Mouse (Mus musculus) embryonic facial prominence, embryonic 12.5 days (tissue): ENCODE results near the gene Fbxl2. TPM values are rescaled to one million over a fixed set of nuclear protein-coding genes. Genes with fewer than 3 reads are reported as not detected.
"Not testable (repeated sequence)": the region's sequence is repeated elsewhere in the genome, so short reads cannot be mapped to it uniquely, and the experiment has no call there.

Experiments used
- ATAC-seq: fragments of 200-750 bp; cut with Nextera tagmentation; 2 replicates; pipeline ENCODE4 v1.8.0; 2017; ENCODE audit not compliant: insufficient number of reproducible peaks, insufficient read depth, low FRiP score, low TSS enrichment
- H3K27ac ChIP-seq: fragments of 300-500 bp; sonication (generic); 2 replicates; pipeline ENCODE4 v1.5.1; 2016; ENCODE audit warnings: mild to moderate bottlenecking
- H3K27me3 ChIP-seq: fragments of 300-500 bp; sonication (generic); 2 replicates; pipeline ENCODE4 v1.6.1; 2016; ENCODE audit warnings: mild to moderate bottlenecking, moderate library complexity
- H3K36me3 ChIP-seq: fragments of 300-500 bp; sonication (generic); 2 replicates; pipeline ENCODE4 v1.6.1; 2016; ENCODE audit warnings: mild to moderate bottlenecking
- H3K4me1 ChIP-seq: fragments of 300-500 bp; sonication (generic); 2 replicates; pipeline ENCODE4 v1.6.1; 2016
- H3K4me2 ChIP-seq: fragments of 300-500 bp; sonication (generic); replicated peaks from 2 replicates; pipeline ENCODE4 v1.6.1; 2016; ENCODE audit warnings: mild to moderate bottlenecking, moderate library complexity
- H3K4me3 ChIP-seq: fragments of 300-500 bp; sonication (generic); 2 replicates; pipeline ENCODE4 v1.5.1; 2016; ENCODE audit warnings: mild to moderate bottlenecking
- H3K9ac ChIP-seq: fragments of 300-500 bp; sonication (generic); 2 replicates; pipeline ENCODE4 v1.6.1; 2016; ENCODE audit warnings: mild to moderate bottlenecking, moderate library complexity
- H3K9me3 ChIP-seq: fragments of 300-500 bp; sonication (generic); 2 replicates; pipeline ENCODE4 v1.6.1; 2016; ENCODE audit warnings: mild to moderate bottlenecking, moderate library complexity
- WGBS: fragments of 180-500 bp; shearing (Covaris S2); methylation state at CpG from one replicate; pipeline ENCODE4 v1.1.7; 2016; 5-methylcytosine and 5-hydroxymethylcytosine counted together
- polyA plus RNA-seq: library from polyadenylated mRNA; unstranded; fragments of >200 nt; fragmentation: Nextera tagmentation; extraction: Ambion mirVana; gene quantifications from 2 replicates; pipeline ENCODE4 v1.2.1, GENCODE M21; 2016

The Fbxl2 gene
- polyA plus RNA-seq = 8.3 and 8.6 TPM in 2 replicates

DNA sequence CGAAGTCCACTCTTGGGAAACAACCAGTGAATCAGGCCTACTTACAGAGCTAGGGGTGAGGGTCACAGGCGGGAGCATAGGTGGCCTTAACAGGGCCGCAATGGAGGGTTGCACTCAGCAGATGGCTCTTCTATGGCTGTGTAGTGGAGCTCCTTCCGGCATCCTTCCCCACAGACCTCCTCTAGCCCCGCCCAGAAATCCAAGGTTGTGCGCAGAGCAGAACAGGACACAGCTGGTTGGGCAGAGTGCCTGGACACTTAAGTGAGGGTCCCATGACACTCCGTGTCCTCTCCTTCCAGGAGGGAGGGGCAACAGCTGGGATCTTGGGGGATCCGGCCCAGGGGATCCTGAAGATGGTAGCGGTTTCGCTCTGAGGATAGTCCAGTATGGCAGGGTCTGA lies at the start of gene Fbxl2:
Gene Fbxl2 (minus strand): TSS at position 164 of the 400 bp plus-strand sequence.
- Histone ChIP-seq H3K9ac (no peak within 1 kb of the TSS), H3K36me3 (no peaks in the 10 kb centered on the region), H3K4me2 (no peak within 1 kb of the TSS), H3K4me3 (no peak within 1 kb of the TSS), H3K9me3 (no peaks in the 10 kb centered on the region), H3K4me1 (no peaks in the 10 kb centered on the region), H3K27me3 (no peaks in the 10 kb centered on the region), H3K27ac (no peak within 1 kb of the TSS)
- no peak for ATAC-seq
- 85% methylated on average over 10 of the region's 10 CpGs for WGBS

DNA sequence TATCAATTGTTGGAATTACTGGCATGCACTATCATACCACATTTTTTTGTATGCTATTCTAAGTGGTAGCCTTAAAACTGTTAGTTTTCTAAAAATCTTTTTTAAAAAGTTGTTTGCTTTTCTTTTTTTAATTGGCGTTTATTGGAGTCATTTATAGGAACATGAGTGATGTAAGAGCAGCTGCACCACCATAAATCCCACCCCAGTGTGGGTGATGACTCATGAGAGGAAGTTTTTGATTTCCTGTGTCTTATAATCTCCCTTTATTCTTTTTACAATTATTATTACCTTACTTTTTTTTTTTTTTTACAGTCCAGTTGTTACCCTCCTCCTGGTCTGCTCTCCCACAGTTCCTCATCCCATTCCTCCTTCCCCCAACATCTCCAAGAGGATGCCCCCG lies 48.9 kb upstream of the Fbxl2 start:
- Histone ChIP-seq H3K27ac (no peak overlapping the region), H3K9me3 (no peaks in the 10 kb centered on the region)
- 86% methylated on average over 2 of the region's 2 CpGs for WGBS

DNA sequence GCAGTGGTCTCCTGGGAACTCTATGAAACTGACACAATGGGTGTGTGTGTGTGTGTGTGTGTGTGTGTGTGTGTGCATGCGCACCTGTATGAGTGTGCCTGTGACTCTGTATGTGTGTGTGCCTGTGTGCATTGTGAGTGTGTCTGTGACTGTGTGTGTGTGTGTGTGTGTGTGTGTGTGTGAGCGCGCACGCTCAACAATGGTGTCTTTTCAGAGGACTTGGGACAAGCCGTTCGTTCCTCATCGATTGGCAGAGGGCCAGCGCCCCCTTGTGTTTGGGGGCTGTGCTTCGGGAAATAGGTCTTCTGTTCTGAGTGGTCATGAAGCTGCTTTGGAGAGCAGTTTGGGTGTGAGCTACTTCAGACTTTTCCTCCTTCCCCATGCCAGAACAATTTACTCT lies 46.2 kb upstream of the Fbxl2 start:
- not testable (repeated sequence) for H3K9ac ChIP-seq, H3K4me1 ChIP-seq, H3K4me3 ChIP-seq, H3K36me3 ChIP-seq, H3K4me2 ChIP-seq, H3K27me3 ChIP-seq, H3K27ac ChIP-seq, H3K9me3 ChIP-seq
- WGBS = 13% methylated on average over 9 of the region's 9 CpGs
- 0 out of 2 replicates have a peak, but pooled peaks have one; percentile 31 for ATAC-seq

More for the DNA sequence above, 48.9 kb upstream of the Fbxl2 start:
- no peak overlapping the region for H3K9ac ChIP-seq
- no peak overlapping the region for H3K4me3 ChIP-seq
- no peaks in the 10 kb centered on the region for H3K4me1 ChIP-seq
- H3K27me3 ChIP-seq = no peaks in the 10 kb centered on the region
- no peak for ATAC-seq
- H3K36me3 ChIP-seq = no peaks in the 10 kb centered on the region
- H3K4me2 ChIP-seq = no peak overlapping the region

DNA sequence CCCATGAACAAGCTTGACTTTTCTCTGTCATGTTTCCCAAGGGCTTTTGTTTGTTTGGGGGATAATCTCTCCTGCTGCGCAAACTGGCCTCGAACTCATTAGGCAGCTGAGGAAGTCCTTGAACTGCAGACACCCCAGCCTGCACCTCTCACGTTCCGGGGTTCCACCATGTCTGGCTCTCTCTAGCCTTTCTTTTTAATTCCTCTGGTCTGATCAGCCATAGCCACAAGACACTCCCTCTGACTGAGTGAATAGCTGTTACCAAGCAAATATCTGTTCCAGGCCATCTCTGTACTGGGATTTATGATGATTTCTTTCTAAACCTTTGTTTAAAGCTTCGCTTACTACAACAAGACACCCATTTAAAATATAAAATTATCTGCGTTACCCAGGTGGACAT lies 42.9 kb upstream of the Fbxl2 start:
- not testable (repeated sequence) for H3K9ac ChIP-seq, H3K4me1 ChIP-seq, H3K36me3 ChIP-seq, H3K27me3 ChIP-seq, H3K27ac ChIP-seq, H3K9me3 ChIP-seq, H3K4me3 ChIP-seq, ATAC-seq, H3K4me2 ChIP-seq
- WGBS = 86% methylated on average over 6 of the region's 6 CpGs

DNA sequence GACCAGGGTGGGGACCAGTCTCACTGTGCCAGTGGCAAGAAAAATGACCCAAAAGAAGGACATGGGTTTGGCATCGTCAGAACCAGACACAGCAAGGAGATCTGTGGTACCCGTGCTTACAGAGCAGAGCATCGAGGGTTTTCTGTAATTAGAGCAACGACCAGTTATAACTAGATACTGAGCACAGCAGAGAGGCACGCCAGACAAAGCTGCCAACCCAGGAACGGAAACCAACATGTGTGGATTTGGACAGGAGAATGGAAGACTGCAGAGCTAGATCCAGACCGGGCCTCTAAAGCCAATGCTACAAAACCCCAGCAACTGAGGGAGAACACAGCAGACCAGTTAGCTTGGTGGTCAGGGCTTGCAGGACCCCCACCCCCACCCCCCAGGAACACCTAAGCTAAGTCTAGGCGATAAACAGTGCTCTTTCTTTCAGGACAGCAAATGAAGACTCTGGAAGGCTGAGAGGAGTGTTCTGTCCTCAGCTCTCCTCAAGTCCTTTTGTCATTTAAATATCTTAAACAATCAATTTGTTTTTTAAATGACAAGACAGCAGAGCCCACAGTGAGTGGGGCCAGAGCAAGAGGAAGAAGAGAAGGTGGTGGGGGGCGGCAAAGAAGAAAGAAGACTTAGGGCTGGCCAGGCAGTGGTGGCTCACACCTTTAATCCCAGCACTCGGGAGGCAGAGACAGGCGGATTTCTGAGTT lies 41.3 kb upstream of the Fbxl2 start:
- 78% methylated on average over 11 of the region's 11 CpGs for WGBS

DNA sequence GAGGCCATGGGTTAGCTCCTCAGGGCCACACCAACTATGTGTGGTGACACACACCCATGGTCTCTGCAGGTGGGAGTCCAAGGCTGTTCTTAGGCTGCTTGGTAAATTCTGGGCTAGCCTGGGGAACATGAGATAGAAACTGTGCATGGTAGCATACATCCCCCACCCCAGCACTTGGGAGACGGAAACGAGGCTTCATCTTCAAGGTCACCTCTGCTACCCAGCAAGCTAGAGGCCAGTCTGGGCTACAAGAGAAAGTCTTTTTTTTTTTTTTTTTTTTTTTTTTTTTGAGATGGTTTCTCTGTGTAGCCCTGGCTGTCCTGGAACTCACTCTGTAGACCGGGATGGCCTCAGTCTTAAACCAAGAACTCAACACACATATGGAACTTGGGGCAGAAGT lies 40.4 kb upstream of the Fbxl2 start:
- 89% methylated on average over 3 of the region's 3 CpGs for WGBS
- H3K9ac ChIP-seq = no peak overlapping the region
- H3K4me1 ChIP-seq = no peaks in the 10 kb centered on the region
- no peaks in the 10 kb centered on the region for H3K36me3 ChIP-seq
- ATAC-seq = no peak
- H3K4me3 ChIP-seq = no peak overlapping the region
- no peaks in the 10 kb centered on the region for H3K9me3 ChIP-seq
- no peaks in the 10 kb centered on the region for H3K27me3 ChIP-seq
- no peak overlapping the region for H3K4me2 ChIP-seq
- no peak overlapping the region for H3K27ac ChIP-seq

More for the DNA sequence above, 41.3 kb upstream of the Fbxl2 start:
- Histone ChIP-seq H3K4me3 (no peak overlapping the region), H3K27me3 (no peaks in the 10 kb centered on the region), H3K9me3 (no peaks in the 10 kb centered on the region), H3K27ac (no peak overlapping the region), H3K4me2 (no peak overlapping the region), H3K4me1 (no peaks in the 10 kb centered on the region), H3K9ac (no peak overlapping the region), H3K36me3 (no peaks in the 10 kb centered on the region)
- no peak for ATAC-seq

DNA sequence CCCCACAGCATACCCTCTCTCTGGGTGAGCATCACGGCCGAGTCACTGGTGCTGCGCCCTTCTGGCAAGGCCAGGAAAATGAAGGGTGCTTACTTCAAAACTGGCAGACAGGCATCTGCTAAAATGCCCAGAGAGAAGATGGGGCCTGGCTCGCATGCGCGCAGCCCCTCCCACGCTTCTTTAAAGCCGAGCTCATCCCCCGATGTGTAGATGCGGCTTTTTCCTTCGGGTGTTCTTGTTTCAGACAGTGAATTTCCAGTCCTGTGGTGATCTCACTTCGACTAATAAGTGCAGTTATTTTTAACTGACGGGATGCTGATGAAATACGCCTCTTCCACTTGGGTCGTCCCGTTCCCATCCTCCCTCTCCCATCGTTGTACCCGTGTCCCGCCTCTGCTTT lies 27.7 kb upstream of the Fbxl2 start:
- 85% methylated on average over 19 of the region's 19 CpGs for WGBS
- Histone ChIP-seq H3K9ac (no peak overlapping the region), H3K9me3 (no peaks in the 10 kb centered on the region), H3K36me3 (no peaks in the 10 kb centered on the region), H3K4me1 (no peaks in the 10 kb centered on the region), H3K4me2 (no peak overlapping the region), H3K4me3 (no peak overlapping the region), H3K27me3 (no peaks in the 10 kb centered on the region), H3K27ac (no peak overlapping the region)
- no peak for ATAC-seq

DNA sequence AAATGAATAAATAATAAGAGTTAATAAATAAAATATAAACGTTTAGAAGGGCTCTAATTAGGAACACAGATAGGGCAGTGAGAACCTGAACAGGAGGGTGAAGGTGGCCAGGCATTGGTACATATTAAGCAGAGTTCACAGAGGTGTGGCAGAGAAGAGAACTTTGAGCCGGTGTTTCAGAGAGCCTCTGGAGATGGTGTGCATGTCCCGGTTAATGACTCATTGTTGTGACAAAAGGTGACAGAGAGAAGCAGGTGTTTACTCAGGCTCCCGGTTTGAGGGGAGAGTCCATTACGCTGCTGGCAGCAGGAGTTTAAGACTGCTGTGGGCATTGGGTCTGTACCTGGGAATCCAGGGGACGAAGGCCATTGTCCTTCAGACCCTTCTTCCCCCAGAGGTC lies 23.4 kb upstream of the Fbxl2 start:
- no peak overlapping the region for H3K4me3 ChIP-seq
- H3K27ac ChIP-seq = no peak overlapping the region
- no peak overlapping the region for H3K9ac ChIP-seq
- H3K4me2 ChIP-seq = no peak overlapping the region
- 74% methylated on average over 6 of the region's 6 CpGs for WGBS
- no peaks in the 10 kb centered on the region for H3K36me3 ChIP-seq
- no peaks in the 10 kb centered on the region for H3K4me1 ChIP-seq
- ATAC-seq = no peak
- no peaks in the 10 kb centered on the region for H3K27me3 ChIP-seq
- no peaks in the 10 kb centered on the region for H3K9me3 ChIP-seq

DNA sequence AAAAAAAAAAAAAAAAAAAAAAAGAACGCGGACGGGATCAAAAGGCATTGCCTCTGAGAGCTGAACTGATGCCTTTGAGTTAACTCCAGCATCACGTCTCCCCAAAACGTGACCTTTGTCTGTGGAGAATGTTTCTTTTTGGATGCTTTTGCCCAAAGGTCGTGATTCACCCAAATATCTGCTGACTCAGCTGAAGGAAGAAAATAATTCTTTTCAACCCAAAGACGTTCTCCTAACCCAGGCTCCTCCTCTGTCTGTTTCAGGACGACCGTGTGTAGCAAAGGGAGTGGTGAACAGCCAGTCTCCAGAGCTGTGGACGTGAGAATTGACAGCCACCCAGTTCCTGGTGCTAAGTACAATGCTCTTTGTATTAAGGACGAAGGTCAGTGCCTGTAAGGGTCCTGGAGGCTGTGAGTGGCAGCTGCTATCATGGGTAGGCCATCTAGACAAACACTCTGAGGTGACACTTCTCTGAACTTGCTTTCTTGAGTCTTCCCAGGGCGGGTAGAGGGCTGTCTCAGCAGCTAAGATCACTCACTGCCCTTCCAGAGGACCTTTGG lies 22.6 kb upstream of the Fbxl2 start:
- H3K36me3 ChIP-seq = no peaks in the 10 kb centered on the region
- H3K27ac ChIP-seq = no peak overlapping the region
- H3K4me1 ChIP-seq = no peaks in the 10 kb centered on the region
- H3K9ac ChIP-seq = no peak overlapping the region
- H3K27me3 ChIP-seq = no peaks in the 10 kb centered on the region
- 56% methylated on average over 12 of the region's 12 CpGs for WGBS
- no peak overlapping the region for H3K4me2 ChIP-seq
- no peak overlapping the region for H3K4me3 ChIP-seq
- no peaks in the 10 kb centered on the region for H3K9me3 ChIP-seq
- no peak for ATAC-seq

DNA sequence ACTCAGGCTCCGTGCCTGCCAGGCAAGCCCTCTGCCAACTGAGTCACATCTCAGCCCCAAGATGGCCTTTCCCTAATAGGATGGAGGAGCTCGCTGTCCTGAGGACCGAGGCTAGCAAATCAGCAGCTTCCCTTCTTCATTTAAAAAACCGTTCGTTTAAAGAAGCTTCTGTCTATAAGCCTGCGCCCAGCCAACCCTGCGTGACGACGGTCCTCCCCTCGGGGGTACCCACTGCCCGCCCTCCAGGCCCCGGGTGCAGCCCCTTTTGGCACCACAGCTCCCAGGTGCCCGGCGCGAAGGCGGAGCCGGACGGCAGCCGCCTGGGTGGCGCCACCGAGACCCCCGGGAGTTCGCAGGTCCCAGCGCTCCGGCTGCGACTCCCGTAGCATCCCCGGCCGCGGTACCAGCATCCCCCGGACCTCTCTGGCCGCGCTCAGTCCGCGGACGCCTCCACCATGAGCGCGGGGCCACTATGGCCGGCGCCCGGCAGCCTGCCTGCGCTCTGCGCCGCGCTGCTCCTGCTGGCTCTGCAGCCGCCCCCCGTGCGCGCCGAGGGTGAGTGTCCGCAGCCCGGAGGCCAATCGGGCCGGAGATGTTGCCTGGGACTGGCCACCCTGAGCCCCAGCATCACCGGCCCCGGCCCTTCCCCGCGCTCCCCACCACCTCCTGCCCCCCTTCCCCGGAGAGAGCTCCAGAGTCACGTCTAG lies 11.3 kb upstream of the Fbxl2 start, which contains the start of gene Susd5:
Gene Susd5 (plus strand): TSS at position 51 of the 707 bp plus-strand sequence.
- Histone ChIP-seq H3K9ac (peak within 1 kb of the TSS; percentile 56), H3K4me1 (no peaks in the 10 kb centered on the region), H3K27me3 (peaks cover 46% of the 10 kb centered on the region), H3K4me3 (peak within 1 kb of the TSS; percentile 54), H3K36me3 (no peaks in the 10 kb centered on the region), H3K27ac (no peak within 1 kb of the TSS), H3K4me2 (peak within 1 kb of the TSS; percentile 92), H3K9me3 (no peaks in the 10 kb centered on the region)
- 1% methylated on average over 60 of the region's 60 CpGs for WGBS
- ATAC-seq = peak; percentile 76; the same call in 1 of the 2 replicates

DNA sequence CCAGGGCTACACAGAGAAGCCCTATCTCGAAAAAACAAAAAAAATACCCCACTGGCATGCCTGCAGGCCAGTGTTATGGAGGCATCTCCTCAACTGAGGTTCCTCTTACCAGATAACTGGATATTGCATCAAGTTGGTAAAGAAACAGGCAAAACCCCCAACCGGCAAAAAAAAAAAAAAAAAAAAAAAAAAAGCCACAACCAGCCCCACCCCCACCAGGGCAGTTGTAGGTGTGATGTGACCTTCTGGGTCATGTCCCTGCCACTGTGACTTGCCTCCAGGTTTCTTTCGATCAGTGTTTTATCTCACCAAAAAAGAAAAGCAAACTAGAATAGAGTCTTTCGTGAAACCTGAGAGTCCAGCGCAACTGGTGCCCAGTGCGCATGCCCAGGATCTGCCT lies 6.9 kb upstream of the Fbxl2 start:
- H3K27ac ChIP-seq = no peak overlapping the region
- no peaks in the 10 kb centered on the region for H3K36me3 ChIP-seq
- 72% methylated on average over 6 of the region's 6 CpGs for WGBS
- H3K9me3 ChIP-seq = no peaks in the 10 kb centered on the region
- ATAC-seq = no peak
- H3K4me3 ChIP-seq = no peak overlapping the region
- no peak overlapping the region for H3K9ac ChIP-seq
- H3K27me3 ChIP-seq = peaks cover 29% of the 10 kb centered on the region
- H3K4me1 ChIP-seq = no peaks in the 10 kb centered on the region
- no peak overlapping the region for H3K4me2 ChIP-seq

DNA sequence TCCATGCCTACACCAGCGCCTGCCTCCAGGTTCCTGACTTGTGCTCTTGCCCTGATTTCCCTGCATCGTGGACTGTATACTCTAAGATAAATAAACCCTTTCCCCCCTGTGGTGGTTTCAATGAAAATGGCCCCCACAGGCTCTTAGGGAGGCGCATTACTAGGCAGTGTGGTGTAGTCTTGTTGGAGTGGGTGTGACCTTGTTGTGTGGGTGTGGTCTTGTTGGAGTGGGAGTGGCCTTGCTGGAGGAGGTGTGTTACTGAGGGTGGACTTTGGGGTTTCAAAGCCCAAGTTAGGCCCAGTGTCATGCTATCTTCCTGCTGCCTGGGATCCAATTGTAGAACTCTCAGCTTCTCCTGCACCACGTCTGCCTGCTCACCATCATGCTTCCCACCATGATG lies 6.0 kb upstream of the Fbxl2 start:
- Histone ChIP-seq H3K4me1 (no peaks in the 10 kb centered on the region), H3K4me2 (no peak overlapping the region), H3K4me3 (no peak overlapping the region), H3K27ac (no peak overlapping the region), H3K36me3 (no peaks in the 10 kb centered on the region), H3K9ac (no peak overlapping the region), H3K27me3 (peaks cover 21% of the 10 kb centered on the region), H3K9me3 (no peaks in the 10 kb centered on the region)
- WGBS = 76% methylated on average over 4 of the region's 4 CpGs
- ATAC-seq = 0 out of 2 replicates have a peak, but pooled peaks have one; percentile 47
